Mouse (Mus musculus): ENCODE measurements around the gene Cpeb3.
"Not testable (repeated sequence)": the region's sequence is repeated elsewhere in the genome, so short reads cannot be mapped to it uniquely, and the experiment has no call there.

Cpeb3 gene

DNA sequence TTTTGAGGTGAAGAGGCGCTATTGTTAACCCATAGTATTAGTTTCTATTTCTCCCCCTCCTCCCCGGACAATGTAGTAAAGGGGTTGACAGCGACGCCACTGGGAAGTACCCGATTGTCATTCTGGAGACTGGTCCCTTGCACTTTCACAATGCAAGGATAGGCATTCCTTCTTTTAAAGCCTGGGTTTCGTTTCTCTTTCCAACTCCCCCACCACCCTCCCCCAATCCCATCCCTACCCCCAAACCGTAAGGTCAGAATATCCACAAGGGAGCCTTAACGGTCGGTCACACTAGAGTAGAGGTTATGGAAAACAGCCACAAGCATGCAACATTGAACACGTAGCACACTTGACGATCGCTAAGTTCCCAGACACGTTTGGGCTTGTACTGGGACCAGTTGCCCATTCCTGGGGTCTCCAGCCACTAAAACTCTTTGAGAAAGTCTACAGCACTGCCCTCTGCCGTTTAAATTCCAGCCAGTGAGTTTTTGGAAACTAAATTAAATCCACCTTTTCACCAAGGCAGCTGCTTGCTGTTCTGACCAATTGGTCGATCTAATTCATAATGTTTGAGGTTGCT is at the start of gene Cpeb3:
TSS of gene Cpeb3 (minus strand) at position 426 of the 580 bp plus-strand sequence.
- in situ Hi-C loops (cut with MboI, MseI): no loop called here

DNA sequence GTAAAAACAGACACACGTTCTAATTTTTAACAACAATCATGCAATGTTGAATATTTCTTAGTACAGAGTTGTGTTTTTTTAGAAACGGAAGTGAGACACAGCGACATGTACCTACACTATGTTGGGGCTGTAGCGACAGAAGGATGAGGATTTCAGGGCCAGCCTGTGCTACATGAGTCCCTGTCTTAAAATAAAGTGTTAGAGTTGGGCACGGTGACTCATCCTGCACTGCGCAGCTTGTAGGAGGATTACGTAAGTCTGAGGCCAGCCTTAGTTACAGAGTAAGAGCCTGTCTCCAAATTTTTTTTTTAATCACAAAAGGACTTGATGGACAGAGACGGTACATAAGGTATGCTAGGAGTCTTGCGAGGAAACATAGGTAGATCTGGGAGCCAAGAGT is 46.9 kb upstream of the Cpeb3 start:
- in situ Hi-C loops (cut with MboI, MseI): no loop called here

DNA sequence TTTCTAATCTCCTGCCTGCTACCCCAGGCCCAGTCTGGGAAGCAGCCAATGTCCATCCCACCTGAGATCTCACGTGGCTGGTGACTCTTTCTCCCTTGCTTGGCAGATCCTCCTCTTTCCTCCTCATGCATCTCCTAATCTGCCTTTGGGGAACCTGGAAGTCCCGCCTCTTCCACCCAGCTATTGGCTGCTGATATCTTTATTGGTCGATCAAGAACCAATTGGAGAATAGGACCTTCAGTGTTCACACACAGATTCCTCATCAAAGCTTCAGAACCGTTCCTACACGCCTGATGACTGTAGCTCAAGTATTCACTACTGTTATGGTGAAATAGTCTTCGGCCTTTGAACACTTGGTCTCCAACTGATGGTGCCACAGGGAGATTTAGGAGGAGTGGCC is 43.7 kb upstream of the Cpeb3 start:
- in situ Hi-C loops (cut with MboI, MseI): no loop called here

DNA sequence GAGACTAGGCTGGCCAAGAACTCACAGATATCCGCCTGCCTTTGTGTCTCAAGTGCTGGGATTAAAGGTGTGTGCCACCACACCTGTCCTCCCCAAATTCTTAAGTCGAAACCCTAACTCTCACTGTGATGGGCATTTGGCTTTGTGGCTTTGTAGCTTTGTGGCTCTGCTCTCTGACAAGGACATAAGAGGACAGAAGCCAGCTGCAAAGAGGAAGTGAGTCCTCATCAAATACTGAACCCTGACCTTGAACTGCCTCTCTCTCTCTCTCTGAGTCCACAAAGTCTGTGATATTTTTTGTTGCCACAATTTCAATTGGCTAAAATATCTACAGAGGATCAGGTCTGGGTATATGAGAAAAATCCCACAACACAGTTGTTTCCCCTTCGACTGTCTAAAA is 39.8 kb upstream of the Cpeb3 start:
- in situ Hi-C loops (cut with MboI, MseI): loop anchor here (5.0 kb wide), 1 partner anchor 429 kb away; no protein-coding TSS in a partner anchor

DNA sequence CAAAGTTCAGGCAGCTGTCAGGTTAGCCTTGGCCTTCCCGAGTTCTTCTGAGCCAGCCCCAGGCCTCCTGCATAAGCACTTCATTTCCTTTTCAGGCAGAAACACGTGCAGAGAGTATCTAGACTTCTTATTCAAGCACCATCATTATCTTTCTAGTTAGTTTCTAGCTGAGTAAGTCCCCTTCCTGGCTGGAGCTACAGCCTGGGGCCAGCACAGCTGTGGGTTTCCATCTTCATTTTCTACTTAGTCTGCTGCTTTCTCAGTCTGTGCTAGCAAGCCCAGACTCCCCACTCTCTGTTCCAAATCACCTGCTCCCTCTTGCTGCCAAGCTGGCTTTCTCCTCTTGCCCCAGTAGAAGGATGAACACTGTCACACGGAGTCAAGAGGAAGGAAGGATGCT is 38.5 kb upstream of the Cpeb3 start:
- in situ Hi-C loops (cut with MboI, MseI): loop anchor here (5.0 kb wide), 1 partner anchor 430 kb away; no protein-coding TSS in a partner anchor

DNA sequence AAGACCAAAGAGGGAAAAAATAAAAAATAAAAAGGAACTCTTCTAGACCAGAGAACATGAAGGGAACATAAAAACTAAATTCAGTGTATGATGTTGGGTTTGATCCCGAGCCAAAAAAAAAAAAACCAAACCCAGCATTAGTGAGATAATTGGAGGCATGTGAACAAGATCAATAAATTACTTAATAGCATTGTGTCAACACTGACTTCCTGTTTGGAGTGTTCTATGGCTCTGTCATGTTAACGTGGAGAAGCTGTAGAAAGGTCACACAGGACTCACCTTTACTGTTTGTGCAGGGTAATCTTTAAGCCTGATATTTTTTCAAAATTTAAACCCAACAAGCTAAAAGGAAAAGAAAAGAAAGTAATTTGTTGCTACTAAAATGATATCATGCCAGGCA is 34.3 kb upstream of the Cpeb3 start:
- in situ Hi-C loops (cut with MboI, MseI): no loop called here

DNA sequence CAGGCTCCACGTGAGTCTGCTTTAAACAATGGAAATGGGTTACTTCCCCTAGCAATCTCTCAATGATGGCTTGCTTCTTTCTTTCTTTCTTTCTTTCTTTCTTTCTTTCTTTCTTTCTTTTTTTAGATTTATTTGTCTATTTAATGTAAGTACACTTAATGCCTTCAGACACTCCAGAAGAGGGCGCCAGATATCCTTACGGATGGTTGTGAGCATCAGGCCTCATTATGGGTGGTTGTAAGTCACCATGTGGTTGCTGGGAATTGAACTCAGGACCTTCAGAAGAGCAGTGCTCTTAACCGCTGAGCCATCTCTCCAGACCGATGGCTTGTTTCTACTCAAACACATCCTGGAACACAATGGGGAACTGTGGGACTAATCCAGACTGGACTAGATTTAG is 32.8 kb upstream of the Cpeb3 start:
- in situ Hi-C loops (cut with MboI, MseI): no loop called here

DNA sequence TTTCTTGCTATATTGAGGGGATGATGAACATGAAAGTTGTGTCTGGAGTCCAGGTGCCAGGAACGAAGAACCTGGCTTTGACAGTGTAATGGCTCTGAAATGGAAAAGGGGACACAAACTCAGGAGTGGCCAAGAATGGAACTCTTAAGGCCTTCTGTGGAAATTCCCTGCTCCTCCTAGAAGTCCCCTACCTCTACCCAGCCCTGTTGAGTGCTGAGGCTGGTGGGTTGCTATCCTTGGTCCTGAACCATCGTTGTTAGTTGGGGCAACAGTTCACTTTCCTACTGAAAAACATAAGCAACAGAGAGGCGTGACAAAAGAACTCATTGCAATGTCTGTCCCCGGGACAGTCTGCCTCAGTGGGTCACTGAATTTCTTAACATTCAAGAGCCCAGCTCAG is 30.7 kb upstream of the Cpeb3 start:
- in situ Hi-C loops (cut with MboI, MseI): loop anchor here (5.0 kb wide), 1 partner anchor 272 kb away; no protein-coding TSS in a partner anchor

DNA sequence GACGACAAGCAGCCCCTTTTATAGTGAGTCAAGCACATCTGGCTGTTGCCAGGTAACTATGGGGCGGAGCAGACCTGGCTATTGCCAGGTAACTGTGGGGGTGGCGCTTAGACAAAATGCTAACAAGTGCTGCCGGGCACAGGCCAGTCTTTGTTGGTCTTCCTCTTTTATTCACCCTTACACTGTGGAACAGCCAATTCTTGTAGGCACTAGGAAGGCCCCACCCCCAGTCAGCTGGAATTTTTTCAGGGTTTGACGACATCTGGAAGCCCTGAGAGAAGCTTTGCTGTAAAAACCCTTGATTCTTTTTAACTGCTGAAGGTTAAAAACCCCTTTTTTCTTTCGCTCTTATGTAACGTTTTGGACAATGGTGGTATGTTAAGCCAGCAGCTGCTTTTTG is 30.2 kb upstream of the Cpeb3 start:
- in situ Hi-C loops (cut with MboI, MseI): loop anchor here (5.0 kb wide), 1 partner anchor 271 kb away; no protein-coding TSS in a partner anchor

DNA sequence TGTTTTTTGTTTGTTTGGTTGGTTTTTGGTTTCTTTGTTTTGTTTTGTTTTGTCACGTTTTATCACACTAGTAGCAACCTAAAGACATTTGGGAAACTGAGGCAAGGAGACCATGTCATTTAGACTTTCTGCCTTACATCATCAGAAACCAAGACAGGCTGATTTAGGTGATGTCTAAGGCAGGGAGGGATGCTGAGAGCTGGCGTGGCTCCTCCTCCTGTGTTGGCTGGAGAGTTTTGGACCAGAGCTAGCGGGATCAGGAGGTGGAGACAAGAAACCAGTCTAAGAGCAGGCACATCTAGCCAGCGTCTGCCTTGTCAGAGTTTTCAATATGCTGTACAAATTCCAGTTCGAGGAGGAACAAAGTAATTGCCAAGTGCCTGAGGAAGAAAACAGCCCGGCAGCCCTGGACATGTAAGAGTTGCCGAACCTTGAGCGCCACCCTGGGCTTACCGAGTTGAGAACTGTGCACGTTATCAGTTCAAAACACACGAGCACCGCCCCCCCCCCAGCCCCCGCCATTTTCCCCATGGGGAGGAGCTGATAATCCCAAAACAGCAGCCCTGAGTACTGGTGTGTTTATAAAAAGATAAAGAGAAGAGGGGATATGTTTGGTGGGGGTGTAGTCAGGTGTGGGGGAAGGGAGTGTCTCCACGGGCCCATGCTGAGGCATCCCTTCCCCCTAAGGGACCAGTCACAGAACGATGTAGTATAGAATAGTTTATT is 29.5 kb upstream of the Cpeb3 start:
- in situ Hi-C loops (cut with MboI, MseI): loop anchor here (5.0 kb wide), 1 partner anchor 271 kb away; no protein-coding TSS in a partner anchor

DNA sequence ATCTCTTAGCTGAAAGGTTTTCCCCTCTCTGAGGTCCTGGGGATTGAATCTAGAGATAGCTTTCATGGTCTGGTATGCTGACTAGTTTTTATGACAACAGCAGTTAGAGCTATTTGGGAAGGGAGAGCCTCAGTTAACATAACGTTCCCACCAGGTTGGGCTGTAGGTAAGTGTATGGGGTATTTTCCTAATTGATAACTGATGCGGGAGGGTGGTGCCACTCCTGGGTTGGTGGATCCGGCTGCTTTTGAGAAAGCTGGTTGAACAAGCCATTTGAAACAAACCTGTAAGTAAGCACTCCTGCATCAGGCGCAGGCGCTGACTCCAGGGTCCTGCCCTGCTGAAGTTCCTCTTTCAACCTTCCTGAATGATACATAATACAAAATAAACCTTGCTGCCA is 28.9 kb upstream of the Cpeb3 start:
- in situ Hi-C loops (cut with MboI, MseI): loop anchor here (5.0 kb wide), 1 partner anchor 270 kb away; no protein-coding TSS in a partner anchor

DNA sequence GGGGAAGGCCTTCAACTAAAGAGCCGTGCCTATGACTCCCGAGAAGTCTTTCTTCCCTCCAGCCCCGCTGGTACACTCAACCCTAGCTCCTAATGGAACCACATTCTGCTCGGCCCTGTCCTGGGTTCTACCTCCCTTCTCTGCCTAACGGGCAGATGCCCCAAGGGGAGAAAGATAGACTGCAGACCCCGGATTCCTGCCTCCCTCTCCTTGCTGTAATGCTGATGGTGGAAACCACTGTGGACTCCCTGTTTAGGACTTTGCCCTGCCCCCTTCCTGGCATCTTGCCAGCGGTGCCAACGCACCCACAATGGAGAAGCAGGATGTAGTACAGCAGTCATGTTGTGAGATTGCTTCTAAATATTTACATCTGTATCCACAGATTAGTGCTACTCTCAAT is 27.4 kb upstream of the Cpeb3 start:
- in situ Hi-C loops (cut with MboI, MseI): loop anchor here (5.0 kb wide), 1 partner anchor 269 kb away; no protein-coding TSS in a partner anchor

DNA sequence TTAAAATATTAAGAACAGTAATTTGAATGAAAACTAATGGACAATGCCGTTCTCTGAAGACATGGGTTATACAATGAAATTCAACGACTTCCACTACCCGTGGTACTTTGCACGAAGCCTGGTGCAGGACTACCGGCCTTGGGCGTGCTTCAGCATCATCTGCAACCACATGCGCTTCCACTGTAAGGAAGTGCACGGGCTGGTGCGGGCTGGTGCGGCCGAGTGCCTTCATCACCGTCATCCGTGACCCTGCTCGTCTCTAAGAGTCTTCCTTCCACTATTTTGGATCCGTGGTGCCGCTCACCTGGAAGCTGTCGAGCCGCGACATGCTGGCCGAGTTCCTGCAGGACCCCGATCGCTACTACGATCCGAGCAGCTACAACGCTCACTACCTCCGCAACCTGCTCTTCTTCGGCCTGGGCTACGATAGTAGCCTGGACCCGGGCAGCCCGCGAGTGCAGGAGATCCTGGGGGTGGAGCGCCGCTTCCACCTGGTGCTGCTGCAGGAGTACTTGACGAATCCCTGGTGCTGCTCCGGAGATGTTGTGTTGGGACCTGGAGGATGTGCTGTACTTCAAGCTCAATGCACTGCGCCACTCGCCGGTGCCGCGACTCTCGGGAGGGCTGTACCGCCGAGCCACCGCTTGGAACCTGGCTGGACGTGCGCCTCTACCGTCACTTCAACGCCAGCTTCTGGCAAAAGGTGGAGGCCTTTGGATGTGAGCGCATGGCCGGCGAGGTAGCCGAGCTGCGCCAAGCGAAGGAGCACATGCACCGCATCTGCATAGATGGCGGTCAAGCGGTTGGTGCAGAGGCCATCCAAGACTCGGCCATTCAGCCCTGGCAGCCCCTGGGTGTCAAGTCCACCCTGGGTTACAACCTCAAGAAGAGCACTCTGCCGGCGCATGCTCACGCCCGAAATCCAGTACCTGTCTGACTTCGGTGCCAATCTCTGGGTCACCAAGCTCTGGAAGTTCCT is 25.4 kb upstream of the Cpeb3 start:
- in situ Hi-C loops (cut with MboI, MseI): no loop called here

DNA sequence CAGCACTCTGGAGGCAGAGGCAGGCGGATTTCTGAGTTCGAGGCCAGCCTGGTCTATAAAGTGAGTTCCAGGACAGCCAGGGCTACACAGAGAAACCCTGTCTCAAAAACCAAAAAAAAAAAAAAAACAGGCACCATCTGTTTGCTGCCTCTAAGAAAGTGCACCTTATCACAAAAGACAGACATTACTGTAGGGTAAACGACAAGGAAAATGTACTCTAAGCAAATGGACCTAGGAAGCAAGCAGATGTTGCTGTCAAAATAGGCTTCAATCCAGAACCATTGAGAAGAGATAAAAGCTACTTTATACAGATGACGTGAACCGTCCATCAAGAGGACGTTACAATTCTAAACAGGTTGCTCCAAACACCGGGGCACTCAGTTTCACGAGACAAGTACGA is 24.2 kb upstream of the Cpeb3 start:
- in situ Hi-C loops (cut with MboI, MseI): not testable (repeated sequence)

DNA sequence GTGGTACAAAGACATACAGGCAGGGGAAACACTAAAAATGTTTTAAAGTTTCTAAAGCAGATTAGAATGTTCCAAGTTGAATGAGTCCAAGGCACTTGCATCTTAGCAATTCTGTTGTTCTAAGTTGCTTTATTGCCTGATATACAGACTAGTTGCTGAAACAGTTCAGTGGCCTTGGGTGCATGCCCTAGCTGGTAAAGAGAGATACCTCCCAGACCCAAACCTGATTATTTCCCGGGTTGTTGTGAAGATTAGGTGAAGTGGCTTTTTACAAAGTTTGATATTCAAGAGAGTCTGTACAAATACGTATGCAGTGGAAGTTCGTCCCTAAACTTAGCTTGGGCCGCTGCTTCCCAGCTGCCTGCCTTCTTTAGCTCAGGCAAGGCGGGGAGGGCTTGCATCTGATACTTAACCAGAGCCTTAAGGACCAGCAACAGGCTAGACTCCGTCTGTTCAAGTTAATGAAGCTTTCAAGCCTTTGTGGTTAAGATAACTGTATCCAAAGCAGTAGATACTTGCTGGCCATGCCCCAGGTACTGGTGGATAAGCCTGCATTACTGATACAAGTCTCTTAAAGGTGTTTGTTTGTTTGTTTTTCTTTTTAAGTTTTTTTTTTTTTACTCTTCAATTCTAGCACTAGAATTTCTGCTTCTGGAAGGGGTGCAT is 16.9 kb upstream of the Cpeb3 start:
- in situ Hi-C loops (cut with MboI, MseI): no loop called here

DNA sequence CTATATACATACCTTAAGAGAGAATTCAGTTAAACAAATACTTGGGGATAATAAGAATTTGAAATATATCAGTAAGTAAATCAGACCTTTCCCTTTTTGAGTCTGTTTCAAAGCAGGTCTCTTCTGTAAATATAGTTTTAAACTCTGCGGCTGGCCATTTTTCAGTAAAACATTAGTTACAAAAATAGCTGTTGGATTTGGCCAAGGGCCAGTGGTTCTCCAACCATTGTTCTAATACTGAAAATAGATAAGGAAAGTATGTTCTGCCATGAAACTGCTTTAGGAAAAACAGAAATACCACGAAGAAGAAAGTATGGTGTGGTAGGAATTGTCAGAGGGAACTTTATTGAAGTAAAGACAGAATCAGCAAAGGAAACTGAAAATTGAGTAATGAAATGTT is 6.3 kb upstream of the Cpeb3 start:
- in situ Hi-C loops (cut with MboI, MseI): no loop called here

DNA sequence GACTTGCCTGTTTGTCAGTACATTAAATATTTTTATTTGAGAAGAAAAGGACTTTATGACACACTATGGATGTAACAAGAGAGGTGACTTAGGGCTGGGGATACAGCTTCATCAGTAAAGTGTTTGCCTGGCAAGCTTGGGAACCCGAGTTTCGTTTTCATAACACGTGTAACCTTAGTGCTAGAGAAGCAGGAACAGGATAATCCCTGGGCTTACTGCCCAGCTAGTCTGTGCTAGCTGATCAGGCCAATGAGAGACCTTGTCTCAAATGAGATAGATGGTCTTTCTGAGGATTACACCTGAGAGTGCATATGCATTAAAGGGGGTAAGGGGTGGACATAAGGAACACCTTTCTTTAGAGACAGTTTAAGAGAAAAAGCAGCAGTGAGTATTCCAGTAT is 3.0 kb upstream of the Cpeb3 start:
- in situ Hi-C loops (cut with MboI, MseI): no loop called here

DNA sequence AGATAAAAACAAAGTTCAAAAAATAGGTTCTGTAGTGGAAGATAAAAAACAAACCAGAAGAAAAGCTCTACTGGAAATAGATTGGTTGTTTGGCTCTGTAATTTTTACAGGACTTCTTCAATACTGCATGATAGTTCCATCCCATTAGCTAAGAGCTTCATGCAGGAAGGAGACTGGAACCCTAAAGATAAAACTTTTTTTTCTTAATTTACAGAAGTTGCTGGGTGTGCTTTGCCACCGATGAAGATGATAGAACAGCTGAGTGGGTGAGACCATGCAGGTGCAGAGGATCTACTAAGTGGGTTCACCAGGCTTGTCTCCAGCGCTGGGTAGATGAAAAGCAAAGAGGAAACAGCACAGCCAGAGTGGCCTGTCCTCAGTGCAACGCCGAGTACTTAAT is 2.1 kb upstream of the Cpeb3 start:
- in situ Hi-C loops (cut with MboI, MseI): no loop called here

DNA sequence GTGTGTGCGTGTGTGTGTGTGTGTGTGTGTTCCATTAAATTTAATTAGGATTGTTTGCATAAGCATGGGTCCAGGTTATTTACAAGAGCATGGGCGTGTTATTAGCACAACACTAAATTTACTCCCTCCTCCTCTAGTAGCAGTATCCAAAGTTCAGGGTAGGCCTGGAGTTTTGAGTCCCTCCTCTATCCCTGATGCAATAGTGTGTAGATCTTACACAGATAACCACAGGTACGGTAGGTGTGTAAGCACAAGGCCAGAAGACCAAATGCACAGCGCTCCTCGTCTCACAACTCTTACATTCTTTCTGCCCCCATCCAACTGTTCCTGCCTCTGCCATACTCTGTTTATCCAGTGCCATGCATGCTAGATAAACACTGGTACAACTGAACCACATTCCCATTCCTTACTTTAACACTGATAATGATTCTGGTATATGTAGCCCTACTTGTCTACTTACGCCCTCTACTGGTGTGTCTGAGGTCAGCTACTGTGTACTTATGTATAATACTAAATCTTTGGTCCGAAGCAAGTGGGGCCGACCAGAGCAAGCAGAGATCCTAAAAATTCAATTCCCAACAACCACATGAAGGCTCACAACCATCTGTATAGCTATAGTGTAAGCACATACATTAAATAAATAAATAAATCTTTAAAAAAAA is 1.2 kb upstream of the Cpeb3 start:
- in situ Hi-C loops (cut with MboI, MseI): no loop called here

DNA sequence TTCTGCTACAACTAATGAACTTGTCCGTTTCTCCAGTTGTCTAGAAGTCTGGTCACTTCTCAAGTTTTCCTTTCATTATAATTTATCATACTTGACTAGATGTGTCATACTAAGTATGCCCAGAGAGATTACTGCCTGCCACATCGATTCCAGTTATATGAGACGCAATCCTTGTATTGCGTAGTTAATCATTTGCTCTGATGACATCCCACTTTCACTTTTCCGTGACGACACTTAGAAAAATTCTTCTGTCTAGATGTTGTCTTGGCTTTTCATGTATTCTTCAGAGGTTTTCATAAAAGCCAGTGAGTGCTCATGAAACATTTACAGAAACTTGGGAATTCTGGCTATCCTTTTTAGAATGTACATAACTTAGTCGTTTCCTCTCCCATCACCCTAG is 585 bp upstream of the Cpeb3 start:
- in situ Hi-C loops (cut with MboI, MseI): no loop called here

Data from regulatory T cell (primary cell).